Mouse (Mus musculus): ENCODE measurements around the gene Gm10309. TPM values are rescaled to one million over a fixed set of nuclear protein-coding genes. Genes with fewer than 3 reads are reported as not detected.

Gene Gm10309
- polyA plus RNA-seq, 1 experiment: not detected

GRCm38 (mm10) chr17:86467967-86468366 lies 37.1 kb downstream of the Gm10309 start:
- no peak for TF ChIP-seq POLR2A (IDR thresholded peaks at IDR 0.05; ENCODE audit: borderline replicate concordance, extremely low read depth, insufficient read depth, insufficient read length, poor library complexity, severe bottlenecking)
- no peak for TF ChIP-seq CTCF (IDR thresholded peaks at IDR 0.05; ENCODE audit: borderline replicate concordance, extremely low read depth, insufficient read depth, insufficient read length)
- DNase-seq (ENCODE audit: low read depth): no peak

- no peak for DNase-seq (ENCODE audit: low read depth)
- TF ChIP-seq CTCF (IDR thresholded peaks at IDR 0.05; ENCODE audit: borderline replicate concordance, extremely low read depth, insufficient read depth, insufficient read length) (no peak), POLR2A (IDR thresholded peaks at IDR 0.05; ENCODE audit: borderline replicate concordance, extremely low read depth, insufficient read depth, insufficient read length, poor library complexity, severe bottlenecking) (no peak)
These were observed 37.6 kb downstream of the Gm10309 start for GRCm38 (mm10) chr17:86467291-86467898.

- TF ChIP-seq CTCF (IDR thresholded peaks at IDR 0.05; ENCODE audit: borderline replicate concordance, extremely low read depth, insufficient read depth, insufficient read length) (no peak), POLR2A (IDR thresholded peaks at IDR 0.05; ENCODE audit: borderline replicate concordance, extremely low read depth, insufficient read depth, insufficient read length, poor library complexity, severe bottlenecking) (no peak)
- DNase-seq (ENCODE audit: low read depth): no peak
These were observed 38.2 kb downstream of the Gm10309 start for GRCm38 (mm10) chr17:86466871-86467270.

GRCm38 (mm10) chr17:86466412-86466811 lies 38.6 kb downstream of the Gm10309 start:
- TF ChIP-seq POLR2A (IDR thresholded peaks at IDR 0.05; ENCODE audit: borderline replicate concordance, extremely low read depth, insufficient read depth, insufficient read length, poor library complexity, severe bottlenecking): no peak
- no peak for TF ChIP-seq CTCF (IDR thresholded peaks at IDR 0.05; ENCODE audit: borderline replicate concordance, extremely low read depth, insufficient read depth, insufficient read length)

GRCm38 (mm10) chr17:86465865-86466264 lies 39.2 kb downstream of the Gm10309 start:
- peak; percentile 69 for DNase-seq (ENCODE audit: low read depth)
- TF ChIP-seq POLR2A (IDR thresholded peaks at IDR 0.05; ENCODE audit: borderline replicate concordance, extremely low read depth, insufficient read depth, insufficient read length, poor library complexity, severe bottlenecking): no peak
- no peak for TF ChIP-seq CTCF (IDR thresholded peaks at IDR 0.05; ENCODE audit: borderline replicate concordance, extremely low read depth, insufficient read depth, insufficient read length)

More at GRCm38 (mm10) chr17:86466412-86466811, 38.6 kb downstream of the Gm10309 start:
- no peak for DNase-seq (ENCODE audit: low read depth)

GRCm38 (mm10) chr17:86464689-86465363 lies 40.2 kb downstream of the Gm10309 start:
- TF ChIP-seq POLR2A (IDR thresholded peaks at IDR 0.05; ENCODE audit: borderline replicate concordance, extremely low read depth, insufficient read depth, insufficient read length, poor library complexity, severe bottlenecking) (no peak), CTCF (IDR thresholded peaks at IDR 0.05; ENCODE audit: borderline replicate concordance, extremely low read depth, insufficient read depth, insufficient read length) (no peak)
- peak; percentile 77 for DNase-seq (ENCODE audit: low read depth)

- no peak for DNase-seq (ENCODE audit: low read depth)
- TF ChIP-seq CTCF (IDR thresholded peaks at IDR 0.05; ENCODE audit: borderline replicate concordance, extremely low read depth, insufficient read depth, insufficient read length) (no peak), POLR2A (IDR thresholded peaks at IDR 0.05; ENCODE audit: borderline replicate concordance, extremely low read depth, insufficient read depth, insufficient read length, poor library complexity, severe bottlenecking) (no peak)
These were observed 40.8 kb downstream of the Gm10309 start for GRCm38 (mm10) chr17:86464197-86464596.

- TF ChIP-seq CTCF (IDR thresholded peaks at IDR 0.05; ENCODE audit: borderline replicate concordance, extremely low read depth, insufficient read depth, insufficient read length) (no peak), POLR2A (IDR thresholded peaks at IDR 0.05; ENCODE audit: borderline replicate concordance, extremely low read depth, insufficient read depth, insufficient read length, poor library complexity, severe bottlenecking) (no peak)
- DNase-seq (ENCODE audit: low read depth): no peak
These were observed 41.7 kb downstream of the Gm10309 start for GRCm38 (mm10) chr17:86463369-86463768.

- TF ChIP-seq CTCF (IDR thresholded peaks at IDR 0.05; ENCODE audit: borderline replicate concordance, extremely low read depth, insufficient read depth, insufficient read length) (peak; percentile 24; the same call in 1 of the 2 replicates), POLR2A (IDR thresholded peaks at IDR 0.05; ENCODE audit: borderline replicate concordance, extremely low read depth, insufficient read depth, insufficient read length, poor library complexity, severe bottlenecking) (no peak)
- DNase-seq (ENCODE audit: low read depth): peak; percentile 72
These were observed 44.2 kb downstream of the Gm10309 start for GRCm38 (mm10) chr17:86460645-86461430.

GRCm38 (mm10) chr17:86458302-86458980 lies 46.6 kb downstream of the Gm10309 start:
- no peak for DNase-seq (ENCODE audit: low read depth)

GRCm38 (mm10) chr17:86456512-86456911 lies 48.5 kb downstream of the Gm10309 start:
- TF ChIP-seq CTCF (IDR thresholded peaks at IDR 0.05; ENCODE audit: borderline replicate concordance, extremely low read depth, insufficient read depth, insufficient read length): no peak
- TF ChIP-seq POLR2A (IDR thresholded peaks at IDR 0.05; ENCODE audit: borderline replicate concordance, extremely low read depth, insufficient read depth, insufficient read length, poor library complexity, severe bottlenecking): no peak
- DNase-seq (ENCODE audit: low read depth): peak; percentile 26

More at GRCm38 (mm10) chr17:86458302-86458980, 46.6 kb downstream of the Gm10309 start:
- TF ChIP-seq CTCF (IDR thresholded peaks at IDR 0.05; ENCODE audit: borderline replicate concordance, extremely low read depth, insufficient read depth, insufficient read length): no peak
- no peak for TF ChIP-seq POLR2A (IDR thresholded peaks at IDR 0.05; ENCODE audit: borderline replicate concordance, extremely low read depth, insufficient read depth, insufficient read length, poor library complexity, severe bottlenecking)
